Mouse (Mus musculus) megakaryocyte, embryonic 14.5 days (primary cell): Measurements from ENCODE around the gene Fgf2.

Source experiments
- FLI1 ChIP-seq: IDR thresholded peaks from 2 replicates; pipeline ENCODE4 v1.6.1; 2012; ENCODE audit warnings: low read length, inconsistent platforms, mixed read lengths
- GATA1 ChIP-seq: IDR thresholded peaks from 3 replicates; pipeline ENCODE4 v1.6.1; 2012; ENCODE audit warnings: mixed read lengths, low read length, inconsistent platforms, borderline replicate concordance

DNA sequence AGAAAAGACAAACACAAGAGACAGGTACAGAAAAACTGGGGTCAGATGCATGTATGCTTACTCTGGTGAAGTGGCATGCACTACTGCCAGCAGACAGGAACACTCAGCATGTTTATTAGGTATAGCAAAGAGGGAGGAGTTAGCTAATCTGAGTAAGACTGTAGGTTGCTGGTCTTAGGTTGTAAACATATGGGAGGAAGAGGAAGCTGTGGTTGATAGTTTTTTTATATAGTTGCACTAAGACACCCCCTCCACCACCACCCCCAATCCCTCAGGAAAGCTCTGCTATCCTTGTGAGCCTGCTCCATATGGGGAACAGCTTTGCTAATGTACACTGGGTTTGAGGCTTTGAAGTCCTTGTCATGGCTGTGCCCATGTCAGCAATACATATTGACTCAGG, 82.2 kb downstream of the Fgf2 start:
- TF ChIP-seq GATA1 (no peak), FLI1 (no peak)
